Mouse (Mus musculus) spleen, adult 2 months (tissue): ENCODE measurements around the gene Lsg1.

Experiments
- CTCF ChIP-seq: fragments of 200-500 bp; IDR thresholded peaks from 2 replicates; pipeline ENCODE4 v1.5.1; 2011; ENCODE audit warnings: mild to moderate bottlenecking, inconsistent platforms; ENCODE audit not compliant: insufficient read depth, insufficient read length, insufficient replicate concordance; ENCODE audit errors: extremely low read depth
- POLR2A ChIP-seq: fragments of 200-500 bp; IDR thresholded peaks from 2 replicates; pipeline ENCODE4 v1.6.1; 2011; ENCODE audit warnings: low read depth, low read length, inconsistent platforms

DNA sequence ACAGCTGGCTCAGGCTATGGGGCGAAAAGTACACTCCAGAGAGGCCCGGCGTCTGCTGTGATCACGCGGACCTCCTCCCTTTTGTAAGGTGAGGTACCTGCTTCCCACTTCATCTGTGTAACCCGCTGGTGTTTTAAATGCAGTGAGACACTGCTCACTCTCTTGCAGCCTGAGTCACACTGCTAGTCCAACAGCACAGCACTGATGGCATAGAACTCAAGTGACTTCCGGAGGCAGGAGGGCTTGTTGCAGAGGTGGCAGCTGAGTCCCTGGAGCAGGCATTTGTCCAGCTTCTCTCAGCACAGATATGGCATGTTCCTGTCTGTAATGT lies 17.4 kb upstream of the Lsg1 start:
- no peak for TF ChIP-seq CTCF
- no peak for TF ChIP-seq POLR2A
